Mouse (Mus musculus) gastrocnemius, adult 18-20 months (tissue): ENCODE measurements at regions not wholly inside any gene's neighbourhood (a gene's known extent, or its start where the extent isn't known, plus 50 kb on each side); places are given as distances from the start of the nearest gene placed in this dataset.

Experiments used
- DNase-seq: peaks from one replicate; pipeline ENCODE4 v3.0.0; 2021; ENCODE audit warnings: low spot score

DNA sequence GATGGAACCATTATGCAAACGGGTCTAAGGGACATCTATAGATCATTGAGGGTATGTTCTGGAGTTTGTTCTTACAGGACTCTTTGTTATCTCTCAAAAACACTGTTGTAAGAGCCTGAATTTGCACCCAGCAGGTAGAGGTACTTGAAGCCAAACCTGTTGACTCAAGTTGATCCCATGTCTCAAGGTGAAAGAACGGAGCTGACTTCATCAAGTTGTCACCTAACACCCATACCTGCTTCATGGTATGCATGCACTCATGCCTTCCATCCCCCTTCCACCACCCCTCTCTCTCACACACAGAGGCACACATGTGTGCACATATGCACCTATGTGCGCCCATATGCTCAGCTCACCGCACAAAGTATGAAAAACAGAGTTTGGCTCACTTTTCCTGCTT is 189.0 kb downstream of the Ttll7 start:
- DNase-seq, result no peak

DNA sequence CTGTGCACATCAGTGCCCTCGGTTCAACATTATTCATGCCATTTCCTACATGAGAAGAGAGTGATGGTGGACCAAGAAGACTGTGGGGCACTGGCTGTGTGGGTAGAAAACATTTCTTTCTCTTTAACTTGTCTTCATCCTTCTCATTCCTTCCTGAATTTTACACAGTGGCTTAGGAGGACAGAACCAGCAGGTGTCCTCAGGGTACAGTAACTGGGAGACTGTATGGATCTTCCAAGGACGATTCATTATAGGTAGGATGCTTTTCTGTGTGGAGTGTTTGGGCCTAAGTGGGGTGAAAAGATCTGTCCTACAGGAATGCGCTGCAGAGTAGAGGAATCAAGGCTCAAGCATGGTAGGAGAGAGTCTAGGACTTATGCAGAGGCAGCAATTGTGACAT is 190.7 kb downstream of the Ttll7 start:
- DNase-seq, result no peak

DNA sequence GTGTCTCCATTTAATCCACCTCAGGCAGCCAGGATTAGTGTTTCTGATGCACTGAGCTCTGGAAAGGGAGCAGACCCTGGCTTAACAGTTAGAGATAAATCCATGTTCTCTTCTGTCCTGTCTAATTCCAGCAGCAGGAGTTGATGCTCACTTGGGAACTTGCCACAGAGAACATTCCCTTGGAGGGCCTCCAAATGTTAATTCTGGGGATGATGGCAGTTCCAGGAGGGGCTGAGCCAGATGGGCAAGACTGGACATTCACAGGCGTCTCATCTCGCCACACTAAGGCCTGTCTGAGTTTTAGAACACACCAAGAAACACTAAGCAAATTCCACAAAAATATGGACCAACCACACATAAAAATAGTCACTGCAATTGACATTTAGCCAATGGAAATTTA is 194.5 kb downstream of the Ttll7 start:
- DNase-seq, result peak; percentile 48

DNA sequence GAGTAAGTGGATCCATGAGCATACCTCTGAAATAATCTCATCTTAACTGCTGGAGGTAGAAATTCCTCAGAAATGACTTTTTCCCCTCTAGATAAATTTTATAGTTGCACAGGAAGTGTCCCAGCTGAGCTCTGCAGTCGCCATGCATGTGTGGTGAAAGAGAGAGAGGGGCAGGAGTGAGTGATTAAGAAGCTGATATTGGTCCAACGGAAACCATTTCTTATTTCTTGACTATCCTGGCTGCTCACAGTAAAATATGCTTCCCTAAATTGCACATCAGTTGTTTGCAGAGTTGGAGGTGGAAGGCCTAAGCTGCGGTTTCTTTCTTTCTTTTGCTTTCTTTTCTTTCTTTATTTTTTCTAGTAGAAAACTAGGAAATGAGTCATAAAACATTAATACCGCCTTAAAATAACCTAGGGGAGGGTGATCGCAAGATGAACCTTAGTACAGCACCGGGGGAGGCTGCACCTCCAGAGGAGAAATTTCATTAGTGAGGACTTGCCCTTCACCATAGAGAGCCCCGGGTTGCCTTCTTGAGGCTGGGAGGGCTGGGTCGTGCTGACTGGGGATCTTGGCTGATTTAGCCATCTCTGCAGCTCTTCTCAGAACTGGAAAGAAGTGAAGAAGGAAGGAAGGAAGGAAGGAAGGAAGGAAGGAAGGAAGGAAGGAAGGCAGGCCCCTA is 202.1 kb downstream of the Ttll7 start:
- no peak for DNase-seq

DNA sequence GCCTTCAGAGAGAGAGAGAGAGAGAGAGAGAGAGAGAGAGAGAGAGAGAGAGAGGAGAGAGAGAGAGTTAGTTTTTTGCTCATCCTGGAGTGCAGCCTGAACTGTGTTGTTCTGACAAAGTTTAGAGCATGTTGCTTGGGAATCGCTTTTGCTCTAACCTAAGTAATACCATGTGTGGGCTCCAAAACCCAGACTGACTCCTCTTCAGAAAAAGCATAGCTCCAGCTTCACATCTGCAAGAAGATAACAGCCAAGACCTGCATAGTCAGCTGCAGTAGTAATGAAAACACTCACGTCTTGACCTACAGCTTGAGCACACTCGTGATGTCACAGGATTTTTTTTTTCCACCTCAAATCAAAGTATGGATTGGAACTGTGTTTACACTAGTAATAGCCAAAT is 205.7 kb downstream of the Ttll7 start:
- DNase-seq, result no peak

DNA sequence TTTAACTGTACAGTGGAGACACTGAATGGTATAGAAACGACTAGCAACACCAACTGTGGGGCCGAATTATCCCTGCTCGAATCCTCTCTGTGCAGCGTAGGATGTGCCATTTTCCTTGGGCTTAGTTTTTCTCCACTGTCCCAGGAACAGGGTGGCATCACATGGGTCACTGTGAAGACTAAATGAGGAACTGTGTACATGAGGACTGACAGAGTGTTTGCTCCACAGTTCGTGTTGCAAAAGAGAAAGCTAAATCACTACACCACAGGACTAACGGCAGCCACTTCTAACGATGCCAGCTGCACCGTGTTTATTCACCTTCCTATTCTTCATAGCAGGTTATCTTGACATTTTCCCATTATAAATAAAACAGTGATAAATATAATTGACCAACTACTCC is 208.5 kb downstream of the Ttll7 start:
- DNase-seq, result no peak

DNA sequence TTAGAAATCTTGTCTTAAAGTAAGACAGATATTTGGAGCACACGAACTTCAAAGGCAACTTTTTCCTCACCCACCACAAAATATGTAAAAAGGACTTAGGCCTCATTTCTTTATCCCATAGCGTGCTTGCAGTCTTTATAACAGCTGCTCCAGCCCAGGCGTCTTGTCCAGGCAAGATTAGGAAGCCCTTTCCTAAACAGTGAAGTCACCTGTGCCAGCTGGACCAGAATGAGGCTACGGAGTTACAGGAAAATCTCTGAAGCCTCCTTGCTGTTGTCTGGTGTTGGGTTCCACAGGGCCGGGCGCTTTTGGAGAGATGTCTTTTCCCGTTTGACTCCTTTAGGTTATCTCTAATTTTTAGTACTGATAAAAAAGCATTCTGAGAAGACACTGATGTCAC is 210.3 kb downstream of the Ttll7 start:
- DNase-seq, result no peak

DNA sequence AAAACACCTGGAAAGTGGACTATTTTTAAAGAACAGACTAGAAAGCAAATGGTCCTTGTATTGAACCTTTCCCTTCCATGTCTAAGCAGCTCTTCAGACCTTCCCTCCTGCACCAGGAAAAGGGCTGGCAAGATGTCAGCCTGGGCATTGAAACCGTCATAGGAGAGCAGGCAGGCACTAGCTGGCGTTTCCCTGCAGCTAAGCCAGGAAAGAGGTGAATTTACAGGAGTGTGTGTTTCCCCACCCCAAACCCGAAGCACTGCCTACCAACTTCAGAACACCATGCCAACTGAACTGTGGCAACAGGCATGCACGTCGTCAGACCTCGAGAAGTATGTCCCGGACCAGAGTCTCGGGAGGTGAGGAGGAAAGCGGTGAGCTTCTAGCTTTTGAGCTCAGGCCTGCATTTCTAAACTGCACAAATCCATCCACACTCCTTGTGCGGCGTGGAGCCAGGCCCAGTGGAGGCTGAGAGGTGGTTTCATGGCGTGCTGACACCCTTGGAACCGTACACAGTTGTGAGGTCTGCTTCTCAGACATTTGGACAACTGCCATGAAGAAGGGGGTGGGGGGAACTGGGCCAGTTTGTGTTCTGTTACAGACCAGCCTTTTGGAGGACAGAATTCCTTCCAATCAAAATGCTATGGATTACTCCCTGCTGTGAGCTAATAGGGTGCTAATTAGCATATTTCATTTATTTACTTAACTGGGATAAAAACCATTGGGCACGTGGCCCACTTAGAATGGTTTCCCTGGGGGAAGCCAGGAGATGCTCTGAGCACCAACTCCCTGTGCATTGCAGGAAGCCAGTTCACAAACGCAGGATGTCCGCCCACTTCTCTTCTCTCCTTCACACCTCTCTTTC is 211.6 kb downstream of the Ttll7 start:
- DNase-seq, result no peak

DNA sequence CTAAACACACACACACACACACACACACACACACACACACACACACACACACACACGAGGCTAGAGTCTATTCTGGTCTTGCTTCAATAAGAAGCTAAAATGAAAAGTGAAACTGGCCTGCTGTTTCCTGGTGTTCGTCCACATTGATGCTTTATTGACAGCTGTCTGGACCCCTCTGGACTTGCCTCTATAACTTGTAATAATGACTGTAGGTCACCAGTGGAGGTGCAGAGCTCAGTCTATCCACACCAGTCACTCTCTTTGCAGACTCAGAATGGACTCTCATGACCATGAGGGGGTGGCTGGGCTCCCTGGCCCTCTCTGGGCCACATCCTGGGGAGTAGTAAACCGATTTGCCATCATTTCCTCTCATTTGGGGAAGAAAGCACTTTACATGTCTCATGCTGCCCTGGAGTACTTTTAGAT is 212.3 kb downstream of the Ttll7 start:
- DNase-seq, result no peak

DNA sequence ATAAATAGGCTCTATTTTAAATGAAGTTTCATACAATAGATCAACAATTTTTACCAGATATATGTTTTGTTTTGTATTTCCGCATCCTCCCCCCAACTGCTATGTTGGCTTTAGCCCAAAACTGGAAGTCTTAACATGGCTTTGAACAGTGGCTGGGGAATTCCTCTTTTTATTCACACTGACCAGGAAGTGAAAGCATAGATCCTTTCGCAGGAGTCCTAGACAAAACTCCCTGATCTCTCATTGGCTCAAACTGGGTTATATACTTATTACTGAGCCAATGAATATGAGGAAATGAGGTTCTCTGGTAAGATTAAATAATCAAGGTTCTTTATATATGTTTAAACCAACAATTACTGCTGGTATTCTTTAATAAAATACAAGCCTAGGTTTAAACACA is 218.8 kb downstream of the Ttll7 start:
- no peak for DNase-seq

DNA sequence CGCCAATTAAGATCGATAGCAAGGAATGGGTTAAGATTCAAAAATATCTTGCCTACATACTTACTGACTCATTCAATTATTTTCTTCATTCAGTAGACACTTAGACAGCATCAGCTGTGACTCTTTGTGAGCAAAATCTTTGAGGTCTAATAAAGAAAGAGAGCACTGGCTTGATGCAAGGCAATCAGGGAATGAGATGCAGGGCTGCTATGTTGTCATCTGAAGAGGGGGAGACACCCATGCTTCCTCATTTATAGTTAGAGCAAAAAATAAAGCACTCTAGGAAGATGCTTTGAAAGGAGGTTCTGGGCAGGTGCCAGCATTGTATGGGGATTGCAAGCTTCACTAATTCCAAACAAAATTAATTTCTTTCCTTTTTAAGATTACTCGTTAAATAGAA is 228.0 kb downstream of the Ttll7 start:
- DNase-seq, result no peak

DNA sequence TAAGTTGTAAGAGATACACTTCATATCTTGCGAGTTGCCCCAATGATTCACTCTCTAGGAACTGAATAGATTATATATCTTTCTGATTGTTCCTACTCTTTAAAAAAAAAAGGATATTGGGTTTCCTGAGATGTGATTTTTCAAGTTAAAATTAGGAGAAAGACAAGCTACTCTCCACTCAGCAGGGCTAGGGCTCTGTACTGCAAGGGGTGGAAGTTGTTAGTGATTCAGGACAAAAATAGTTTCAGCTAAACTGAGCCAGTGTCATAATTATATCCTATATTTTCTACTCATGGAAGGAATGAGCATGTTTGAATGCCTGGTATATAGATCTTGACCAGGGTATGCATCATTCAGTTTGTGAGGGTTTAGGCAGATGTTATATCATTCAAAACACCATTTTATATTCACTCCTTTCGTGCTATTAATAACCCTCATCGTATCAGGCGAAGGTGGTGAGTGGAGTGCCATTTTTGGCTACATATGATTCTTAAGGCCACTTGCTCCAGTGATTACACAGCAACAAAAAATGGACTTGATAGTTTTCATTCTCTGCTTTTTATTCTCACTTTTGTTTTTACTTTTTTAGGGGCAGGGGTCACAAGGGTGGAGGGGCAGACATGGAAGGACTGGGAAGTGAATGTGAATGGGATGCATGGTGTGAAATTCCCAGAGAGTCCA is 228.7 kb downstream of the Ttll7 start:
- no peak for DNase-seq

DNA sequence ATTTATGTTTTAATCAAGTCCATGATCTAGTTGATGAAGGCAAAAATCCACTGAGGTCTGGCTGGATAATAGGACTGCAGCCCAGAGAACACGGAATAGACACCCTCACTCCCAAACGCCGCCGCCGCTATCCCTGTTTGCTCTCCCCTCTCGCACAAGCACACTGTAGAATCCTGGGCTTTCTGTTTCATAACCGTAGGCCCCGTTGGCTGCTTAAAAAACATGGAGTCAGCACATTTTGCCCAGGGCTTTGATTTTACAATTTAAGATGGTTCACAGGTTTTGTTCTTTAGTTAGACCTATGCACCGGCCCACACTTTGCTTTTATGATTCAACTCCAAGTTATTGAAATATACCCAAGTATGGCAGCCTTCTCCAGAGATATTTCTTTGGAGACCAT is 229.6 kb downstream of the Ttll7 start:
- no peak for DNase-seq

DNA sequence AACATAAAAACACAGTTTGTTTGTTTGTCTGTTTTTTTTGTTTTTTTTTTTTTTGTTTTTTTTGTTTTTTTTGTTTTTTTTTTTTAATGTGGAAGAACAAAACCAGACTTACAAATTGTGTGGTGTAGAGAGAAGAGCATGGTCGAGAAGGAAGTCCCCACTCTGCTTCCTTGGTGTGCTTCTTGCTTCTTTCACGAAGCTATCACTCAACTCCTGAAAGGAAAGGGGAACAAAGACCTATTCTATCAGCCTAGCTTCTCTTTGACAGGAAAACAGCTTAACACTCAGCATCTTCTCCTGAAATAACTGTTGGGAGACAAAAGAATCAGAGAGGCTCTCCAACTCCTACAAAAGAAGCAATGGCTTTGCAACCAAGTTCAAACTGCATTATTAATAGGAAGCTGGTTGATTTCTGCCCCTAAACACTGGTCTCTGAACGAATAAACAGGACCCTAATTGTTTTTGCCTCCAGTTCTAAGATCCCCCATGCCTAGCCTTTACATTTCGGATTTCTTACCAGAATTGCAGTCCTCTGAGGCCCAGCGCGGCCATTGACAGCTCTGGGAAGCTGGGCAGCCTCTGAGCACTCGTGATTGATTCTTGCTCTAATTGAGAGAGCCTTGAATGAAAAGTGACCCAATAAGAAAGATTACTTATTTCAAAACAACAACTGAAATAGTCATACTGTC is 230.2 kb downstream of the Ttll7 start:
- DNase-seq, result no peak

DNA sequence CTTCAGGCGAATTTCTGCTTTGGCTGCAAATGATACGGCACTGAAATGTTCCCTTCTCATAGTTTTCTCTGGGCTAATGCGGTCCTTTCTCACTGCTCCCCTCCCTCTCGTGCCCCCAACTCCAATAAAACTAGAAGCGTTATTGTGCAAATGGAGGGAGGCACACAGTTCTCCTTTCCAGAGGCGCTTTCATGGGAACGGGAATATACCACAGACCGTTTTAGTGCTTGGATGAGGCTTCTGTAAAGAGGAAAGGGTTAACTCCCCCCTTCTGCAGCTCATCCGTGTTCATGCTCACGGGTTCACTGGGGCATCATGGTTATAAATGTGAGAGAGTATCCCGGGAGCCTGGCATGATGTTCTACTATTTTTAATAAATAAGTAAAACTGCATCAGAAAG is 231.2 kb downstream of the Ttll7 start:
- no peak for DNase-seq

DNA sequence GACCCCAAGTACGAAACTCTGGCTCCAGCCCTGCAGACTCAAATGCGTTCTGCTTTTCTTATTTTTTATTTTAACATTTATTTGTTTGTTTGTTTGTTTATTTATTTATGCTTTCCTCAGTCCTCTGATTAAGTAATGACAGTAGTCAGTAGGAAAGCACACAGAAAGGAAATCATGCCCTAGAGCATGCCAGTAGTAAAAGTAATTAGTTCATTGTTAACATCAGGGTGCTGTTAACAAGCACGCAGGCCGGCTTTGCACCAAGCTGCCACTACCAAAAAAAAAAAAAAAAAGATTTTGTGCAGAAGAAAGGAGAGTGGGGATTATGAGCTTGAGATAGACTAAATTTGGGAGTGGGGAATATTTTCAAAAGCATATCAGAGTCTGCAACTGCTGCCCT is 231.7 kb downstream of the Ttll7 start:
- DNase-seq, result no peak

DNA sequence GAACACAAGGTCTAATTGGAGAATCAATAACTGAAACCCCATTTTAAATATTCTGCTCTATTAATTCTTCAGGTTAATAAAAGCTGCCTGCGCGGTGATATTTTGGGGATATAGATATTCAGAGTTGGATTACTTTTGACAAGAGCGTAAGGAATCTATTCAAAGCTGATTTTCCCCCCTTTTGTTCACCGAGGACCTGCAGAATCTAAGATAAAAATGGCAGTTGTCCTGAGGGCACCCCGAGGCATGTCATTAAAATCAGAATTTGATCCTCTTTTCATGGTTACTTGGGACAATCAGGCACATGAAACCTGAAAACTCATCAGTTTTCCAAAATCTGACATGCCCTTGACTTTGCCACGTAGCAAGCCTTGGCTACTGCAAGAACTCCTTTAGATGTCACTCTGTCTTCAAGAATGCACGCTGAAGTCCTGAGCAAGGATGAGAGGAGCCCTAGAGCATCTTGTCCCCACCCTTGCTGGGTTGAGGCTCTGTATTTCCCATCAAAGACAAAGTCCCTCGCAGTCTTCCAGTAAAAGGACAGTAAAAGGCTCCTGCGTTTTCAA is 232.5 kb downstream of the Ttll7 start:
- no peak for DNase-seq

DNA sequence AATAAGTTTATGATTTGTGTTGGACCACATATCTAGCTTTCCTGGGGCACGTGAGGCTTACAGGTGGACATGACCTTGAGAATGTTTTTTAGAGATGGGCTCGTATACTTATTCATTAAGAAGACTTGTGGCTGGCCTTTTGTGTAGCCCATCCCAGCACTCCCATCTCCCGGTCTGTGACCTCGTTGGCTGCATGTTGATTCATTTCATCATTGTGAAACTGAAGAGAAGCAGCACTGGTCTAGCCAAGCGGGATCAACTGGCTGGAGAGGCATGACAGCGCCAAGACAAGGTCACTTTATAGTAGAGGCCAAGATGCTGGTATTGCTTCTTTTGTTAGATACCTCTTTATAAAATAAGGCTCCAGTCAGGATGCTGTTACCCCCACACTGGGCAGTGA is 236.0 kb downstream of the Ttll7 start:
- no peak for DNase-seq

DNA sequence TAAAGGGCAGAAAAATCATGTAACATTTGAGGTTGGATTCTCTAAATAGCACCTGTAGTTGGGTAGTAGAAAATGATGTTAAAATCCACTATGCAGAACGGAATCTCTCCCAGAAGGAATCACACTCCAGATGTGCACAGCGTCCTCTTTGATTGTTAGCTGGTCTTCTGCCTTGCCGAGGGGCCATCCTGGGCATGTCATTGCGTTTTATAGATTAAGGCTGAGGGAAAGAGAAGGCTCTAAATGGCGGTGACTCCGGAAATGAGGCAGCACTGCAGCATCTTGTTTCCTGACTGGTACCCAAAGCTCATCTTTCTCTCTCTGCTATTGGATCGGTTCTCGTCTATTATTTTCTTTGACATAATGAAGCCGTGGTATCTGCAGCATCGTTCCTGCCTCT is 237.5 kb downstream of the Ttll7 start:
- DNase-seq, result no peak

DNA sequence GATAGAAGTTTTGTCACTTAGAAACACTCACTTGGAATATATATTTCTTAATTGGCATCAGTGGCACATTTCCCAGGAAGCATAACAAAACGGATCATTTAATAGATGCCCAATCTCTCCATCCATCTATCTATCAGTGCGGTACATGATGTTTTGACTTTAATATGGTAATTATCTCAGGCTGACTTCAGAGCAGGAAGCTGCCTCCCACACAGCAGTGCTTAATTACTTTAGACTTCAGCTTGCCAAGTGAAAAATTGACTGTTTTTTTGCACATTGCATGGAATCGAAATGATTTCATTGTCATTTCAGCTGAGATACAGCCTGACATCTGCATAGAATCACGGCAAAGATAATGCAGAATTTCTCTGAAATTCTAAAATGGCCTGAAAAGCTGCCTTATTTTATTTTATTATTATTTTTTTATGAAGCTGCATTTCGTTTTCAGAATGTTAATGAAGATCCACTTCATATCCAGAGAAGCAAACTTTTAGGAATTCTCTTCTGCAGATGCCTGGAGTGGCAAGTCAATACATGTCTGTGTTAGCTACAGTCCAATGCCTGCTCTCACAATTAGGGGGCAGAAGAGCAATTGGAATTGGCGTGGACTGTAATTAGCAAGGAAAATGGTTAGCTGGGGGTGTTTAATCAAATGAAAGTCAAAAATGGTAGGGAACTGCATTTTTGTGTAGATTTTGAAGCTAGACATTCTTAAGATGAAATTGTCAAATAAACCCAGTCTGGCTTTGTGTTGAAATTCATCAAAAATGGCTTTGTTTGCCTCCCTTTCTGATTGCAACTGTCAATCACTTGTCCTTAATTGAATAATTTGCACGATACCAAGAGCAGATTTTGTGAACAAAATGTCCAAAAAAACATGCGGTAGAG is 240.3 kb downstream of the Ttll7 start:
- no peak for DNase-seq

DNA sequence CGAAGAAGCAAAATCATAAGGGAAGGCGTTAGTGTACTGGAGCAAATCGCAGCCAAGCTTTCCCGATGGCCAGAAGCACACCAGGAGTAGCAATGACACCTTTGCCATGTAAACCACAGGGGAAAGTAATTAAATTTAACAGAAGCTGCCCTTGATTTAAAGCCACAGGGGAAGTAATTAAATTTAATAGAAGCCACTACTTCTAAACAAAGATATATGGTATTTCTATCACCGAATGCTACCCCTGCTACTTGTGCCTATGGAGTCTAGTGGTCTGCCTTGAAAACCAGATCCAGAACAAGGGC is 240.9 kb downstream of the Ttll7 start:
- DNase-seq, result no peak
